Mouse (Mus musculus) adrenal gland, adult (tissue): ENCODE measurements around the gene Anks1.
"Not testable (repeated sequence)": the region's sequence is repeated elsewhere in the genome, so short reads cannot be mapped to it uniquely, and the experiment has no call there.

ENCODE experiments used
- DNase-seq, 2 experiments: peaks; one replicate each; pipeline ENCODE4 v3.0.0; 2022 to 2023; ENCODE audit warnings: low spot score in 1 of 2; ENCODE audit not compliant: inconsistent age in 2 of 2

Anks1 gene

DNA sequence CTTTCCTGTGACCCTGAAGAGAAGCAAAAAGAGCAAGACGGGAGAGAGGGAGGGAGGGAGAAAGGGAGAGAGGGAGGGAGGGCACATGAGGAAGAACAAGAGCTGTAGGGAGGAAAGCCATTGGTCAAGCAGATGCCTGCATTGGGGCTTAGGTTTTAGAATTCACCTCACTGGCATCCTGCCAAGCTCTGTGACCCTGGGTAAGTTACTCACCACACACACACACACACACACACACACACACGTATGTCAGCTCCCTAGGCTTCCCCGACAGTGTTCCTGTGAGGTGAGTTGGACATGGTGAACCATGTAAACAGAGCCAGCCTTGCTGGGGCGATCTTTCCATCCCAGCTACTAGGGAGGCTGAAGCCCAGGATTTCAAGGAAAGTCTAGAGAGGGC, 55.5 kb downstream of the Anks1 start:
- DNase-seq: peak in 1 of 2 experiments; percentile 71

DNA sequence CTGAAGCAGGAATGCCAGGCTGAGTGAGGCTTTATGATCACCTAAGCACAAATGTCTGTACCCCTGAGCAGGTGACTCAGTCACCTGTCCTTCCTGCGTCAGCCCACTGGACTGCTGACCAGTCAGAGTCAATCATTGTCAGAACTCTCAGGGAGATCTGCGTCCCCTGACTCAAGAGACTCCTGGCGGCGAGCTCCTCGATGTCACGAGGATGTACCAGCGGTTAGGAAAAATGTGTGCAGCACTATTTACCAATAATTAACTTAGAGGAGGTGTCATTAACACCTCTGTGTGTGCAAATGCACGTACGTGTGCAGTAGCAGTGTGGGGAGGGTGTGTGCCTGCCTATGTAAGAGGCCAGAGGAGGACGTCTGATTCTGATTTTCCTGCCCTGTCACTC, 56.2 kb downstream of the Anks1 start:
- DNase-seq: no peak

DNA sequence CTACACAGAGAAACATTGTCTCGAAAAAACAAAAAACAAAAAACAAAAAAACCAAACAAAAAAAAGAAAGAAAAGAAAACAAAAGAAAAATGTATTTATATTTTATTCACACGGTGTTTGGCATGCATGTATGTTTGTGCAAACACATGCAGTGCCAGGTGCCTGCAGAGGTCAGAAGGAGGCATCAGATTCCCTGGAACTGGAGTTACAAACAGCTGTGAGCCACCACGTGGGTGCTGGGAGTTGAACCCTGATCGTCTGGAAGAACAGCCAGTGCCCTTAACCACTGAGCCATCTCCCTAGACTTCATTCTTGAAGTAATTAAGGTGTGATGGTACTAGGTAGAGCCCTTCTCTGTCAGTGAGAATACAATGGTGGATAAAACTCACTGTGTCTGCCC, 57.0 kb downstream of the Anks1 start:
- no peak for DNase-seq

GRCm38 (mm10) chr17:27966508-27967021, 57.5 kb downstream of the Anks1 start:
- DNase-seq: no peak

GRCm38 (mm10) chr17:27967529-27967928, 58.4 kb downstream of the Anks1 start:
- DNase-seq: no peak

DNA sequence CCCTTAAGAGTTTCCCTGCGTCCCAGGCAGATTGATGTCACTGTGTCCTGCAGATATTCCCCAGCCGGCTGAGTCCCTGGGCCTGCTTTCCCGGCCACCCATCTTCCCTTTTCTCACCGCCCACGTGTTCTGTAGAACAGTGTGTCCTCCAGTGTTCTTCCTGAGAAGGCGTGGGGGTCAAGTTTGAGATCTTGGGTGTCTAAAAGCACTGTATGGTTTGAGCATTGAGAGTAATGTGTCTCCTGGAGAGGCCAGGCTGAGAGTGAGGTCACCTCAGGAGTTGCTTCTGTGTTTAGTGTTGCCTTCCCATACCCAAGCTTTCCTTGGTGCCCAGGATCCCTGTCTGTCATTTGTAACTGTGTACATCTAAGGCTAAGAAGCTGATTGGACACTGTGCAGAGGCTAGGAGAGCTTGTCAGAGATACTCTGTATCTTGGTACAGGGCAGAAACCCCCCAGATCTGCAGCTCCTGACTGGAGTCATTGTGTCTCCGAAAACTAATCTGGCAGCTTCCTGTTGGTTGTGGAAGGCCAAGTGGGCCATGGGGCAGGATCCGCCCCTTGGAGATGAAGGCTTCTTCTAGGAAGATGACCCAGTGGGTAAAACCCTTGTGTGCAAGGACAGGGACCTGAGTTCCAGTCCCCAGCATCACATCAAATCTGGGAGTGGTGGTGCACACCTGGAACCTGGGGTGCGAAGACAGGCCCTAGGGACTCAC, 59.1 kb downstream of the Anks1 start:
- peak in 1 of 2 experiments; percentile 55 for DNase-seq

DNA sequence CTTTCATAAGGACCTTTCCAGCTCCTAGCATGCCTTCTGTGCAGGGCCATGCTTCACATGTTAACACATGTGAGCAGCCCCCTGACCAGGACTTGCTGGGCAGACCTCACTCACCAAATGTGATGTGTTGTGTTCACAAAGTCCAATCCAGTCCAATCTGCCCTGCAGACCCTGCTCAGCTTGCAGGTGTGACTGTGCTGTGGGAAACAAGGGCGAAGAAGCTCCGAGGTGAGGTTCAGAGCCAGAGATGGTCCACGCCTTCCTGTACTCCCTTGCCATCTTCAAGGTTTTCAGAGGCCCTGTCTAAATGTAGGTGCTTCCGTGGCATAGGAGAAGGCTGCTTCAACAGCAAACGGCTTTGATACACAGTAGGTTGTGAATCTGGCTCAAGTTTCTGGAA, 59.8 kb downstream of the Anks1 start:
- DNase-seq: no peak

- DNase-seq: peak in 1 of 2 experiments; percentile 60
Measured at GRCm38 (mm10) chr17:27969365-27969764, 60.3 kb downstream of the Anks1 start.

DNA sequence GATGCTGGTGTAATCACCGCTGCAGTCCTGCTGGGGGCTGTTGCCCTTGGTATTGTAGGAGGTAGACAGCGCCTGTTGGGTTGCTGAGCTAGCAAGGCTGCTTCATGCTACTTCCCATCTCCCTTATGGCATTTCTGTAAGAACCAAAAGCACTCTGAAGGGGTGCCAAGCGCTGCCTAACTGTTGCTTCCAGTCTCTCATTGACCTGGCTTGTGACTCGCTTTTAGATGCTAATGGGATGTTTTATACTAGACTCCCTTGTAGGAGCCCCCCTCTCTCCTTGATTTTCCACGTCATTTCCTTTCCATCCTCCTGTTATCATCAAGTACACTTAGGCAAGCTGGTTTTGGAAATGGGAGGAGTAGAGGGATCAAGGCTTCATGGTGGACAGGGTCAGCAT, 60.8 kb downstream of the Anks1 start:
- no peak for DNase-seq

DNA sequence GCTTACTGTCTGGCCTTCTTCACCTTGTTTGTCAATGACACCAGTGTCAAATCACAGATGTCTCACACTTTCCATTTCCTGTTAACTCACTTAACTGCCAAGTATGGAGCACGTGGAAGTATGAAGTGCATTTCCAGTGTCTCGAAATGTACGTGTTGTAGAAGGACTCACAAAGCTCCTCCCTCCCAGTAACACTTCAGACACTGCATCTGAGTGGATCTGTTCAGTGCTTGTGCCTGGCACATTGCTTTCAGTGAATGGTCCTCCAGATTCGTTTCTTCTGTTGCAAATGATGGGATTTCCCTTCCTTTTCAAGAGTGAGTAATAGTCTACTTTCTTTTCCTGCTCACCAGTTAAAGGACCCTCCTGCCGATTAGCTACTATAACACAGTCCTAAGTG, 61.2 kb downstream of the Anks1 start:
- no peak for DNase-seq

DNA sequence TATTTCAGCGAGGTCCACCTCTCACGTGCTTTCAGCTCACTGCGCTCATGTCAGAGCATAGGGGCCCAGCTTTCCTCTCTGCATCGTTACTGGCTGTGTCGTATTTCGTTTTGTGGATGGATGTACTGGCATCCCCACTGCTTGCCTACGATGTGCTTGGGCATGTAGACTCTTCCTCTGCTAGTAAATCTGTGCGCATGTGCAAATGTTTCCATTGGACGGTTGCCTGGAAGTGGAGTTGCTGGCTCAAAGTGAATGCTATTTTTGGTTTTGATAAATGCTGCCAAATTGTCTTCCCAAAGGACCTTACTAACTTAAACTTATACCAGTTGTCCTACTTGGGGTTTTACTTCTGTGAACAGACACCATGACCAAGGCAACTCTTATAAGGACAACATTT, 62.4 kb downstream of the Anks1 start:
- DNase-seq: peak; percentile 66 to 91

GRCm38 (mm10) chr17:27973337-27973736, 64.2 kb downstream of the Anks1 start:
- DNase-seq: no peak

DNA sequence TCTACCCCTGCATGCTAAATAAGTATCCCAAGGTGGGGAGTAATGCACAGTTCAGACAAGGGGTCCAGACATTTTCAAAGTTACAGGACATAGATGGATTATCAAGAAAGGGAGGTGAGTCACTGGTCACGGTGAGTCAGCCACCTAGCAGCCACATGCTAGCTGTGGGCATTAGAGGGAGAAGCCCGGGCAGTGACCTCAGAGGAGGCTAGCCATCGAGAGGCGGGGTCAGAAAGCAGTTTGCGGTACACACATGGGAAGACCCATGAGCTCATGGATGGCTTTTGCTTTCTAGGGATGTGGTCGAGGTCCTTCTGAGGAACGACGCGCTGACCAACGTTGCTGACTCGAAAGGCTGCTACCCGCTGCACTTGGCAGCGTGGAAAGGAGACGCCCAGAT, 67.2 kb downstream of the Anks1 start:
- peak; percentile 69 to 76 for DNase-seq

GRCm38 (mm10) chr17:27977008-27977636, 68.0 kb downstream of the Anks1 start:
- no peak for DNase-seq

GRCm38 (mm10) chr17:27980391-27980955, 71.4 kb downstream of the Anks1 start:
- peak in 1 of 2 experiments; percentile 71 for DNase-seq

DNA sequence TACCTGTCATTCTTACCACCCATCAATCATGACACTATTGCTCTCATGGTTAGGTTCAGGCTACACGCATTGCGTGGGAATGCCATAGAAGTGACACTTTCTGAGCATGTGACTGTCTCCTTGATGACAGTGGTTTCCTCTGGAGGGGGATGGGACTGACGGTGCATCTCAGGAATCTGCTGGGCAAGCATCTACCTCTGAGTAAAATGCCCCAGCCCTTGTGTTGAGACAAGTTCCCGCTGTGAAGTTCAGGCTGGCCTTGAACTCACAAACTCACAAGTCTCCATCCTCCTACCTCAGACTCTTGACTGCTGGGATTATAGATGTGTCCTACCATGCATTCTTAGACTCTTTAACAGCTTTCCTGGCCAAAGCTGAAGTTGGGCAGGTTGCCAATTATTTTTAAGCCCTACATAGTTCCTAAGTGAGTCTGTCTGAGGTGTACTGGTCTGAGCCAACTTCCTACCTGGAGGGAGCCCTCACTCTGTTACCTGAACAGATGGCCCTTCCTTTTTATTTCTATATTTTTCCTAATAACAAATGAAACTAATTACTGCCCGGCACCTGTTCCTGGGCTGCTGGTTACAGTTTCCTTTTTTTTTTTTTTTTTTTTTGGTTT, 72.5 kb downstream of the Anks1 start:
- no peak for DNase-seq

GRCm38 (mm10) chr17:27982070-27982457, 73.0 kb downstream of the Anks1 start:
- DNase-seq: not testable (repeated sequence)

DNA sequence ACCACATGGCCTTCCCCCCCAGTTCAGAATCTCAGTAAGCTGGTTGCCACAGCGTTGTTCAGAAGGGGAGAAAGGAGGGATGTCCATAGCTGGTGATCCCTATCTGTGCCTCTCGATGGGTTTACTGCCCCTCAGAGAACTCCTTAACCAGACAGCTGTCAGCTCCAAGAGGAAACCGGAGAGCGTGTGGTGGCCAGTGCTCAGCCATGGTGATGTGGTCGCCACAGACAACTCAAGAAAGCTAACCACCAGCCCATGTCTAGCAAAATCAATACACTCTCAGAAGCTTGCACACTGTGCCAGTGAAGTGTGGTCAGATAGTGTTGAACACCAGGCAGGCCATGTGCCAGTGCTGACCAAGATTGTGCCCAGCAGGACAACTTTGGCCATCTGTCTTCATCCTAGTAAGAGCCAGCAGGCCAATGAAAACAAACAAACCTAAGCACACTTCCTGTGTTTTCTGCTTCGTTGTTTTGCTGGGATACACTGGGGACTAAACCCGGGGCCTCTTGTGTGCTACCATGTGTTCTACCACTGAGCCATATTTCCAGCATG, 73.7 kb downstream of the Anks1 start:
- DNase-seq: no peak

DNA sequence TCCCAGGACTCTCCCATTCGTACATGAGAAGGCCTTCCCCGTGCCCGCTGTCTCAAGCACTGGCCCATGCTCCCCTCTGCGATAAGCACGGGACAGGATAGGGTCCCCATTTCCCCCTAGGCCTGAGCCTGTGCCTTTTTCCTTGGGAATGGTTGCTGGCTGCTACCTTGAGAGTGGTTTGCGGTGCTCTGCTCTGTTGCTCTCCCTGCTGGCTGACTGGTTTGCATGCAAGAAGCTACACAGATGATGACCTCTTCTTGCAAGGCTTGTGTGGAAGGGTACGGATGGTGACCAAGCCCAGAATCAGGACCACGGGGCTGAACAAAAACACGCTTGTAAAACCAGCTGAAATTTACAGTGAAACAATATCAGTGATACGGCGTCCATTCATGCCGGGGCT, 75.3 kb downstream of the Anks1 start:
- DNase-seq: no peak

- DNase-seq: no peak
Measured at GRCm38 (mm10) chr17:27986106-27986505, 77.0 kb downstream of the Anks1 start.

DNA sequence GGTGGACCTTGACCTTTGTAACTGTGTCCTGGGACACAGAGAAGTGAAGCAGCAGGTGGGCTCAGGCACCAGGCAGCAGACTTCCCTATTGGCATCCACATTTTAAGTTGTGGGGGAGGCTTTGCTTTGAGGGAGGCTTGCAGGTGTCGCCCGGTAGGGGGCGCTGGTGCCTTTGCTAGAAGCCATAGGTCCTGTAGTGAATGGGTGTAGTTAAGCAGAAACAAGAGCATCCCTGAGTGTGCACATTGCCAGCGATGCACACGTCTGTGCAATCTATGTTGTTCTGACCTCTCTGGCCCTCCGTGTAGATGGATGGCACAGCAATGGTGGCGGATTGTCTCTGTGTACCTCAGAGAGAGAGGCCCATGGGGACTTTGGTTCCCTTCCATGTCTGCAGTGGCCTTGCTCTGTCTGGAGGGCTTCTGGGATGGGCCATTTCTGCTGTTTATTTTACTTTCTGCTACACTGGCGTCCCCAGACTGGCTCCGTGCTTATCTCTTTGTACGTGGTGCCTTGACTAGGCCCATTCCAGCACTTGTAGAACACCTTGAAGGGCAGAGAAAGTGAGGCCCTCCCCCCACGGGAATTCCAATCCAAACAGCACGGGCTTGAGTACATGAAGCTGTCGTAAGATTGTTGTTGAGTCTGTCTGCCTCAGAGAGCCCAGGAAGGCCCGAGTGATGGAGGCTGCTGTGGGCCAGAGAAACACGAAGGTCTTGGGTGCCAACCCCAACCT, 80.9 kb downstream of the Anks1 start:
- DNase-seq: peak; percentile 83 to 95
